In the genomic region with DNA sequence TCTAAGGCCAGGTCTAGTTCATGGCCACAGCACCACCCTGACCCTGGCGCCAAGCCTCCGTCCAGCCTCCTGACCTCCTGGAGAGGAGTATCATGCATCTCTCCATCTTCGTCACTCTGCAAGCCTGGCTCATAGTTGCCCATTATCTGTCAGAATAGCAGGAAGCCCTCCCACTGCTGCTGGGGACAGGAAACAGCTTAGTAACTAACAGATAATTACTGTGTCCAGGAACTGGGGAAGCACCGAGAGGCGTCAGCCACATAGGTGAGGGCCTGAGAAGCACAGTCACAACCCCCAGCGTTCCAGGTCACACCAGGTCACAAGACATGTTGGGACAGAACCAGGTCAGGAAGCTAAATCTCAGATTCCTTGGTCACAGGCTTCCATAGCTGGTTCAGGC, we compare ENCODE assay signal across 15 mouse cellular contexts. TPM values are rescaled to one million over a fixed set of nuclear protein-coding genes. Genes with fewer than 3 reads are reported as not detected.
DNase-seq lines count a peak whose midpoint lies in the region; TF ChIP-seq lines count a peak whose summit lies in the region.
"Had no signal": no experiment of that assay in that cellular context is flagged by ENCODE, and none has a peak within 500 bp of the region (broad histone marks: within the 10 kb centered on the region; RNA-seq: fewer than 3 reads in every experiment).

No protein-coding gene starts in this region.

- no peaks in the 10 kb centered on the region for H3K79me2 ChIP-seq in liver, adult 2 months (ENCODE audit: control insufficient read depth, insufficient read depth, low read length)

- H3K36me3 ChIP-seq in liver, adult 2 months (ENCODE audit: control insufficient read depth, insufficient read depth, low read length) = no peaks in the 10 kb centered on the region
- H3K36me3 ChIP-seq: embryonic facial prominence, embryonic 12.5 days; heart, embryonic 15.5 days; hindbrain, embryonic 13.5 days; limb, embryonic 10.5 days had no signal

- H3K4me3 ChIP-seq in bone marrow, adult 2 months (replicated peaks; ENCODE audit: control insufficient read depth, low read depth, low read length) = no peak overlapping the region
- H3K4me3 ChIP-seq in liver, adult 2 months (ENCODE audit: insufficient read depth, low read depth, low read length) = no peak overlapping the region
- H3K4me3 ChIP-seq: embryonic facial prominence, embryonic 12.5 days; heart, embryonic 15.5 days; hindbrain, embryonic 13.5 days; limb, embryonic 10.5 days; myocyte had no signal

- peak; percentile 15 to 61 for DNase-seq in kidney, postnatal 25 days
- DNase-seq in kidney, postnatal 4 days = no peak
- peak; percentile 19 for DNase-seq in liver, adult 2 months (ENCODE audit: extremely low read depth, low read depth, low spot score)
- DNase-seq in lung, postnatal 10 days = peak; percentile 30
- DNase-seq in urinary bladder, adult 2 months (ENCODE audit: low spot score) = no peak
- no peak for DNase-seq in T-cell, adult 2 months (ENCODE audit: low spot score)
- no peak for DNase-seq in adrenal gland, postnatal 36 days
- DNase-seq: cerebellum, adult 9-11 months had no signal

- peaks cover 9% of the 10 kb centered on the region; the same call in 1 of the 2 replicates for H3K4me1 ChIP-seq in bone marrow, adult 2 months (ENCODE audit: control insufficient read depth, insufficient read depth, low read length)
- H3K4me1 ChIP-seq in liver, adult 2 months (ENCODE audit: control insufficient read depth, insufficient read depth, low read length) = peaks cover 7% of the 10 kb centered on the region; the same call in 1 of the 2 replicates
- H3K4me1 ChIP-seq: embryonic facial prominence, embryonic 12.5 days; hindbrain, embryonic 13.5 days had no signal

- no peak for TF ChIP-seq CTCF in bone marrow, adult 2 months (IDR thresholded peaks at IDR 0.05; ENCODE audit: control insufficient read depth, insufficient read depth, low read length)
- no peak for TF ChIP-seq CTCF in liver, adult 2 months (IDR thresholded peaks at IDR 0.05; ENCODE audit: low read depth, low read length)

- no peaks in the 10 kb centered on the region for H3K27me3 ChIP-seq in liver, adult 2 months (ENCODE audit: control insufficient read depth, insufficient read depth, low read length)
- H3K27me3 ChIP-seq: CH12.LX had no signal

- WGBS in bone marrow, adult 2 months = 16% methylated on average over 6 of the region's 6 CpGs
- 75% methylated on average over 6 of the region's 6 CpGs for WGBS in liver, adult 2 months

- peak overlapping the region; percentile 36; the same call in 1 of the 2 replicates for H3K27ac ChIP-seq in bone marrow, adult 2 months (ENCODE audit: control insufficient read depth, insufficient read depth, low read depth, low read length, poor library complexity)
- no peak overlapping the region for H3K27ac ChIP-seq in liver, adult 2 months (replicated peaks; ENCODE audit: insufficient read depth, low read depth, low read length)
- H3K27ac ChIP-seq: embryonic facial prominence, embryonic 12.5 days; heart, embryonic 15.5 days; hindbrain, embryonic 13.5 days; limb, embryonic 10.5 days had no signal

- H3K9ac ChIP-seq in liver, adult 2 months (ENCODE audit: low read depth, low read length) = no peak overlapping the region
- H3K9ac ChIP-seq: embryonic facial prominence, embryonic 12.5 days; heart, embryonic 15.5 days; hindbrain, embryonic 13.5 days had no signal

- no peak for TF ChIP-seq POLR2A in bone marrow, adult 2 months (IDR thresholded peaks at IDR 0.05; ENCODE audit: borderline replicate concordance, control insufficient read depth, low read depth, low read length)
- TF ChIP-seq POLR2A in liver, adult 2 months (IDR thresholded peaks at IDR 0.05; ENCODE audit: extremely low read depth, insufficient read depth, low read length) = no peak

RNA-seq across cellular contexts. Expression of a gene that starts 6.7 kb away (rescaled TPM):
- polyA plus RNA-seq in bone marrow, adult 2 months (2011; ENCODE audit: insufficient read depth, insufficient read length, low replicate concordance, missing spikeins) = 4.0 and 14.9 TPM in 2 replicates
- total RNA-seq in liver, adult 2 months (2014; rRNA removed) = 1.9 TPM in 2 replicates
- polyA plus RNA-seq in liver, adult 2 months (2012; rRNA removed) = 0.73 and 0.80 TPM in 2 replicates
- polyA plus RNA-seq in urinary bladder, adult 2 months (2012; rRNA removed) = 8.7 and 9.5 TPM in 2 replicates
- 1 to 10 TPM; 3.6 to 4.9 TPM for total RNA-seq in adrenal gland, postnatal 36 days (2021)

Comparison
In these comparisons a context has a peak if more than half of its experiments do, and no peak if none do; other contexts are left out.
1. DNase-seq: peak in kidney, postnatal 25 days (2 of 2), liver, adult 2 months (single experiment) and lung, postnatal 10 days (single experiment); none in kidney, postnatal 4 days (0 of 2), urinary bladder, adult 2 months (single experiment), T-cell, adult 2 months (single experiment) and adrenal gland, postnatal 36 days (0 of 2).